Comparison of ENCODE assay signal across 24 mouse cellular contexts in the genomic region with DNA sequence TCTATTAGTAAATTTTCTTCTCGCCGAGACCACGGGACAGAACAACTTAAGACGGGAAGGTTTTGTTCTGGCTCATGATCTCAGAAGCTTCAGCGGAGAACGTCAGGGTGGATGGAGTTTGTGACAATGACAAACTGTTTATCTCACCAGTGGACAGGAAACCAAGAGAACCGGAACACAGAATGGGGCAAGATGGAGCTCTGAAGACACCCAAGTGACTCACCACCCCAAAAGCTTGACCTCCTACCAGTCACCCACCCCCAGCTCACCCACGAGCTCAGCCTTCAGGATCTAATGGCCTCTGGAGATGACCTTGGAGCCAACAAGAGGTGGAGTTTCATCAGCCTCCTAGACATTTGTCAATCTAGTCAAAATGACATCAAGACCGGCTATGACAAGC. TPM values are rescaled to one million over a fixed set of nuclear protein-coding genes. Genes with fewer than 3 reads are reported as not detected.
DNase-seq lines count a peak whose midpoint lies in the region; ATAC-seq and TF ChIP-seq lines count a peak whose summit lies in the region.
"Had no signal": no experiment of that assay in that cellular context is flagged by ENCODE, and none has a peak within 500 bp of the region (broad histone marks: within the 10 kb centered on the region; RNA-seq: fewer than 3 reads in every experiment).

No protein-coding gene starts in this region.

- 0 out of 2 replicates have a peak overlapping the region, but pooled peaks have one; percentile 64 for H3K27ac ChIP-seq in embryonic facial prominence, embryonic 13.5 days
- H3K27ac ChIP-seq in embryonic facial prominence, embryonic 10.5 days (replicated peaks), result no peak overlapping the region
- peak overlapping the region; percentile 57; the same call in 1 of the 2 replicates for H3K27ac ChIP-seq in stomach, embryonic 16.5 days (ENCODE audit: low read length)
- H3K27ac ChIP-seq in stomach, postnatal 0 days (replicated peaks), result no peak overlapping the region
- 0 out of 2 replicates have a peak overlapping the region, but pooled peaks have one; percentile 67 for H3K27ac ChIP-seq in limb, embryonic 12.5 days
- H3K27ac ChIP-seq: embryonic facial prominence, embryonic 12.5 days; forebrain, embryonic 13.5 days; heart, embryonic 10.5 days; hindbrain, embryonic 12.5 days had no signal

- no peak overlapping the region for H3K4me2 ChIP-seq in embryonic facial prominence, embryonic 13.5 days
- no peak overlapping the region for H3K4me2 ChIP-seq in stomach, embryonic 16.5 days (ENCODE audit: low read depth, low read length)
- H3K4me2 ChIP-seq in stomach, postnatal 0 days (replicated peaks; ENCODE audit: low read depth), result no peak overlapping the region
- no peak overlapping the region for H3K4me2 ChIP-seq in limb, embryonic 12.5 days
- H3K4me2 ChIP-seq: embryonic facial prominence, embryonic 12.5 days; forebrain, embryonic 13.5 days; hindbrain, embryonic 12.5 days had no signal

- no peak overlapping the region for H3K9ac ChIP-seq in embryonic facial prominence, embryonic 13.5 days
- no peak overlapping the region for H3K9ac ChIP-seq in stomach, embryonic 16.5 days (ENCODE audit: low read length)
- no peak overlapping the region for H3K9ac ChIP-seq in stomach, postnatal 0 days (ENCODE audit: low read length)
- no peak overlapping the region for H3K9ac ChIP-seq in limb, embryonic 12.5 days (replicated peaks)
- H3K9ac ChIP-seq: embryonic facial prominence, embryonic 12.5 days; forebrain, embryonic 13.5 days; forebrain, postnatal 0 days; hindbrain, embryonic 12.5 days had no signal

- H3K27me3 ChIP-seq in embryonic facial prominence, embryonic 13.5 days, result no peaks in the 10 kb centered on the region
- H3K27me3 ChIP-seq in embryonic facial prominence, embryonic 10.5 days (replicated peaks; ENCODE audit: low read depth, poor library complexity, severe bottlenecking), result no peaks in the 10 kb centered on the region
- no peaks in the 10 kb centered on the region for H3K27me3 ChIP-seq in stomach, embryonic 16.5 days (ENCODE audit: control insufficient read depth, insufficient read depth, low read length)
- H3K27me3 ChIP-seq in stomach, postnatal 0 days (ENCODE audit: control insufficient read depth, insufficient read depth, low read length), result no peaks in the 10 kb centered on the region
- no peaks in the 10 kb centered on the region for H3K27me3 ChIP-seq in limb, embryonic 12.5 days
- H3K27me3 ChIP-seq: embryonic facial prominence, embryonic 12.5 days had no signal

- H3K9me3 ChIP-seq in embryonic facial prominence, embryonic 13.5 days, result no peaks in the 10 kb centered on the region
- no peaks in the 10 kb centered on the region; the same call in 1 of the 2 replicates for H3K9me3 ChIP-seq in embryonic facial prominence, embryonic 10.5 days
- no peaks in the 10 kb centered on the region for H3K9me3 ChIP-seq in stomach, embryonic 16.5 days (replicated peaks; ENCODE audit: control insufficient read depth, low read length)
- H3K9me3 ChIP-seq in stomach, postnatal 0 days (ENCODE audit: control insufficient read depth, low read length), result no peaks in the 10 kb centered on the region
- H3K9me3 ChIP-seq in limb, embryonic 12.5 days, result no peaks in the 10 kb centered on the region
- H3K9me3 ChIP-seq: embryonic facial prominence, embryonic 12.5 days; forebrain, embryonic 13.5 days; heart, embryonic 10.5 days; hindbrain, embryonic 12.5 days had no signal

- WGBS in embryonic facial prominence, embryonic 13.5 days, result 70% methylated on average over 9 of the region's 9 CpGs
- WGBS in embryonic facial prominence, embryonic 10.5 days, result 89% methylated on average over 9 of the region's 9 CpGs
- WGBS in stomach, embryonic 16.5 days, result 81% methylated on average over 9 of the region's 9 CpGs
- 76% methylated on average over 9 of the region's 9 CpGs for WGBS in stomach, postnatal 0 days
- 83% methylated on average over 9 of the region's 9 CpGs for WGBS in limb, embryonic 12.5 days

- DNase-seq in embryonic facial prominence, embryonic 10.5 days (ENCODE audit: low spot score), result no peak
- no peak for DNase-seq in stomach, postnatal 0 days (ENCODE audit: low spot score)
- DNase-seq in heart, adult 18-20 months, result no peak
- no peak for DNase-seq in thymus, adult 18-20 months
- DNase-seq in thymus, postnatal 4 days, result no peak
- DNase-seq: adrenal gland, postnatal 10 days; cerebellum, adult 11 months; cerebellum, adult 8-10 months; cerebellum, postnatal 14 days; embryo, embryonic 11 days; forebrain, postnatal 0 days; gastrocnemius, postnatal 25 days; heart, adult 11 months; heart, postnatal 10 days; heart, postnatal 4 days had no signal

- TF ChIP-seq EP300 in stomach, postnatal 0 days (optimal IDR thresholded peaks at IDR 0.05), result no peak

- H3K36me3 ChIP-seq in embryonic facial prominence, embryonic 13.5 days, result no peaks in the 10 kb centered on the region
- H3K36me3 ChIP-seq in embryonic facial prominence, embryonic 10.5 days (replicated peaks), result no peaks in the 10 kb centered on the region
- H3K36me3 ChIP-seq in stomach, embryonic 16.5 days (ENCODE audit: control insufficient read depth, insufficient read depth, low read length), result no peaks in the 10 kb centered on the region
- no peaks in the 10 kb centered on the region for H3K36me3 ChIP-seq in stomach, postnatal 0 days (ENCODE audit: control insufficient read depth, insufficient read depth, low read length)
- no peaks in the 10 kb centered on the region for H3K36me3 ChIP-seq in limb, embryonic 12.5 days
- H3K36me3 ChIP-seq: embryonic facial prominence, embryonic 12.5 days; heart, embryonic 10.5 days; hindbrain, embryonic 12.5 days had no signal

- H3K4me3 ChIP-seq in embryonic facial prominence, embryonic 13.5 days, result no peak overlapping the region
- no peak overlapping the region for H3K4me3 ChIP-seq in embryonic facial prominence, embryonic 10.5 days
- H3K4me3 ChIP-seq in stomach, embryonic 16.5 days (replicated peaks; ENCODE audit: low read length), result no peak overlapping the region
- H3K4me3 ChIP-seq in stomach, postnatal 0 days (ENCODE audit: low read depth, low read length), result no peak overlapping the region
- H3K4me3 ChIP-seq in limb, embryonic 12.5 days (replicated peaks), result no peak overlapping the region
- H3K4me3 ChIP-seq: embryonic facial prominence, embryonic 12.5 days; forebrain, embryonic 13.5 days; heart, embryonic 10.5 days; hindbrain, embryonic 12.5 days had no signal

- ATAC-seq in embryonic facial prominence, embryonic 13.5 days (ENCODE audit: insufficient number of reproducible peaks, insufficient read depth, low FRiP score, low TSS enrichment, low read depth), result no peak
- no peak for ATAC-seq in stomach, embryonic 16.5 days (ENCODE audit: insufficient read depth, low FRiP score)
- no peak for ATAC-seq in stomach, postnatal 0 days (ENCODE audit: low FRiP score, low TSS enrichment)
- ATAC-seq in limb, embryonic 12.5 days (ENCODE audit: insufficient number of reproducible peaks, insufficient read depth, low FRiP score, low TSS enrichment, low read depth), result no peak
- ATAC-seq: forebrain, embryonic 13.5 days; forebrain, postnatal 0 days; hindbrain, embryonic 16.5 days had no signal

- H3K4me1 ChIP-seq in embryonic facial prominence, embryonic 13.5 days, result peaks cover 51% of the 10 kb centered on the region
- peaks cover 53% of the 10 kb centered on the region for H3K4me1 ChIP-seq in embryonic facial prominence, embryonic 10.5 days
- H3K4me1 ChIP-seq in stomach, embryonic 16.5 days (ENCODE audit: control insufficient read depth, insufficient read depth, low read length), result peaks cover 12% of the 10 kb centered on the region
- H3K4me1 ChIP-seq in stomach, postnatal 0 days (replicated peaks; ENCODE audit: control insufficient read depth, insufficient read depth), result no peaks in the 10 kb centered on the region; the same call in 1 of the 2 replicates
- H3K4me1 ChIP-seq in limb, embryonic 12.5 days (replicated peaks), result peaks cover 66% of the 10 kb centered on the region

- TF ChIP-seq CTCF in stomach, postnatal 0 days (IDR thresholded peaks at IDR 0.05; ENCODE audit: low read depth), result no peak

RNA-seq across cellular contexts. Expression of gene Tmem119, which starts 5.0 kb away (rescaled TPM):
- polyA plus RNA-seq in embryonic facial prominence, embryonic 13.5 days (2015; fragmentation: Nextera tagmentation; extraction: Ambion mirVana), result 109 and 141 TPM in 2 replicates
- 72.7 and 83.3 TPM in 2 replicates for polyA plus RNA-seq in embryonic facial prominence, embryonic 10.5 days (2016; fragmentation: Nextera tagmentation; extraction: Ambion mirVana)
- polyA plus RNA-seq in stomach, embryonic 16.5 days (2015; fragmentation: Nextera tagmentation; extraction: Ambion mirVana), result 71.4 and 73.0 TPM in 2 replicates
- 35.3 and 36.6 TPM in 2 replicates for polyA plus RNA-seq in stomach, postnatal 0 days (2015; fragmentation: Nextera tagmentation; extraction: Ambion mirVana)
- 236 and 242 TPM in 2 replicates for polyA plus RNA-seq in limb, embryonic 12.5 days (2016; fragmentation: Nextera tagmentation; extraction: Ambion mirVana)
- total RNA-seq in heart, adult 18-20 months (2021), result 1 to 10 TPM; 2.7 to 5.1 TPM
- total RNA-seq: MEL had no signal

RNA-seq across cellular contexts. Expression of gene Selplg, which starts 27.1 kb away (rescaled TPM):
- 2.2 and 2.3 TPM in 2 replicates for polyA plus RNA-seq in embryonic facial prominence, embryonic 13.5 days (2015; fragmentation: Nextera tagmentation; extraction: Ambion mirVana)
- 0.58 and 0.83 TPM in 2 replicates for polyA plus RNA-seq in embryonic facial prominence, embryonic 10.5 days (2016; fragmentation: Nextera tagmentation; extraction: Ambion mirVana)
- polyA plus RNA-seq in stomach, embryonic 16.5 days (2015; fragmentation: Nextera tagmentation; extraction: Ambion mirVana), result 7.3 and 9.1 TPM in 2 replicates
- 2.0 and 2.6 TPM in 2 replicates for polyA plus RNA-seq in stomach, postnatal 0 days (2015; fragmentation: Nextera tagmentation; extraction: Ambion mirVana)
- polyA plus RNA-seq in limb, embryonic 12.5 days (2016; fragmentation: Nextera tagmentation; extraction: Ambion mirVana), result 1.4 and 1.8 TPM in 2 replicates
- total RNA-seq in heart, adult 18-20 months (2021), result 1 to 10 TPM; 4.4 to 7.3 TPM

RNA-seq across cellular contexts. Expression of gene Iscu, which starts 32.8 kb away (rescaled TPM):
- polyA plus RNA-seq in embryonic facial prominence, embryonic 13.5 days (2015; fragmentation: Nextera tagmentation; extraction: Ambion mirVana), result 101 and 106 TPM in 2 replicates
- 99.7 and 103 TPM in 2 replicates for polyA plus RNA-seq in embryonic facial prominence, embryonic 10.5 days (2016; fragmentation: Nextera tagmentation; extraction: Ambion mirVana)
- 97.0 and 112 TPM in 2 replicates for polyA plus RNA-seq in stomach, embryonic 16.5 days (2015; fragmentation: Nextera tagmentation; extraction: Ambion mirVana)
- polyA plus RNA-seq in stomach, postnatal 0 days (2015; fragmentation: Nextera tagmentation; extraction: Ambion mirVana), result 154 and 166 TPM in 2 replicates
- 117 and 128 TPM in 2 replicates for polyA plus RNA-seq in limb, embryonic 12.5 days (2016; fragmentation: Nextera tagmentation; extraction: Ambion mirVana)
- 100 to 1,000 TPM; 207 to 210 TPM for total RNA-seq in heart, adult 18-20 months (2021)

RNA-seq across cellular contexts. Expression of gene Sart3, which starts 33.0 kb away (rescaled TPM):
- polyA plus RNA-seq in embryonic facial prominence, embryonic 13.5 days (2015; fragmentation: Nextera tagmentation; extraction: Ambion mirVana), result 63.6 and 65.7 TPM in 2 replicates
- polyA plus RNA-seq in embryonic facial prominence, embryonic 10.5 days (2016; fragmentation: Nextera tagmentation; extraction: Ambion mirVana), result 79.0 and 80.9 TPM in 2 replicates
- polyA plus RNA-seq in stomach, embryonic 16.5 days (2015; fragmentation: Nextera tagmentation; extraction: Ambion mirVana), result 30.8 and 35.0 TPM in 2 replicates
- 10.4 and 11.2 TPM in 2 replicates for polyA plus RNA-seq in stomach, postnatal 0 days (2015; fragmentation: Nextera tagmentation; extraction: Ambion mirVana)
- polyA plus RNA-seq in limb, embryonic 12.5 days (2016; fragmentation: Nextera tagmentation; extraction: Ambion mirVana), result 87.9 and 91.5 TPM in 2 replicates
- 10 to 100 TPM in 1 of 2 experiments, 1 to 10 TPM in 1; 9.9 to 11.3 TPM for total RNA-seq in heart, adult 18-20 months (2021)

Comparison
In these comparisons a context has a peak if more than half of its experiments do, and no peak if none do; other contexts are left out.
1. H3K27ac ChIP-seq: peak in embryonic facial prominence, embryonic 13.5 days (single experiment), stomach, embryonic 16.5 days (single experiment) and limb, embryonic 12.5 days (single experiment); none in embryonic facial prominence, embryonic 10.5 days (single experiment) and stomach, postnatal 0 days (single experiment).